28 mouse cellular contexts compared by ENCODE assay signal in the genomic region with DNA sequence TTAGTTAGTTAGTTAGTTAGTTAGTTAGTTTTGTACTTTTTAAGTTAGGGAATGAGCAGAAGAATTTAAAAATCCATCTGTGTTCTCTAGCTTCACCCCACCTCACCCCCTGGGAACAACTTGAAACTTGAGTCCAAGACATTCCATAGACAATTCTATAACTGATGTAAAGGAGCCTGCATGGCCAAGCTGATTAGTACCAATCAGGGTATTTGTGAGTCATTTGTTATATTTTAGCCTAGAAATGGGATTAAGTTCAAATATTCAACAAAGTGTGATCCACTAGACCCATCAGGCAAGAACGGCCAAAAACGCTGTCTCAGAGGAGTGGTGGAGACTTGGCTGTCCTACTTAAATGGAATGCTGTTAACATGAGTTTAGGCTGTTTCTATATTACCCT. TPM values are rescaled to one million over a fixed set of nuclear protein-coding genes. Genes with fewer than 3 reads are reported as not detected.
DNase-seq lines count a peak whose midpoint lies in the region; ATAC-seq and TF ChIP-seq lines count a peak whose summit lies in the region.
"Had no signal": no experiment of that assay in that cellular context is flagged by ENCODE, and none has a peak within 500 bp of the region (broad histone marks: within the 10 kb centered on the region; RNA-seq: fewer than 3 reads in every experiment).

No protein-coding gene starts in this region.

- H3K9ac ChIP-seq in lung, postnatal 0 days (replicated peaks; ENCODE audit: low read depth): no peak overlapping the region
- H3K9ac ChIP-seq: embryonic facial prominence, embryonic 12.5 days; forebrain, embryonic 12.5 days; forebrain, embryonic 15.5 days; heart, embryonic 12.5 days; heart, embryonic 15.5 days; hindbrain, embryonic 13.5 days; intestine, embryonic 15.5 days had no signal

- peak overlapping the region; percentile 60 for H3K27ac ChIP-seq in gastrocnemius, adult 2 months
- H3K27ac ChIP-seq in lung, postnatal 0 days (ENCODE audit: low read length): peak overlapping the region; percentile 0; the same call in 1 of the 2 replicates
- H3K27ac ChIP-seq: embryonic facial prominence, embryonic 12.5 days; forebrain, embryonic 12.5 days; forebrain, embryonic 15.5 days; heart, embryonic 15.5 days; hindbrain, embryonic 10.5 days; hindbrain, embryonic 13.5 days; intestine, embryonic 15.5 days had no signal

- no peaks in the 10 kb centered on the region for H3K36me3 ChIP-seq in lung, postnatal 0 days (ENCODE audit: insufficient read depth, low read length)
- H3K36me3 ChIP-seq: embryonic facial prominence, embryonic 12.5 days; forebrain, embryonic 12.5 days; forebrain, embryonic 15.5 days; heart, embryonic 12.5 days; heart, embryonic 15.5 days; hindbrain, embryonic 10.5 days; hindbrain, embryonic 13.5 days; intestine, embryonic 15.5 days had no signal

- no peak for DNase-seq in gastrocnemius, adult 2 months
- no peak for DNase-seq in gastrocnemius, postnatal 10 days
- peak; percentile 79 for DNase-seq in lung, postnatal 0 days (ENCODE audit: low spot score)
- no peak for DNase-seq in lung, postnatal 14 days
- DNase-seq in skeletal muscle tissue, adult 2 months (ENCODE audit: low read depth, low spot score): peak; percentile 58
- no peak for DNase-seq in right cerebral cortex, postnatal 36 days (ENCODE audit: low spot score in 2 of 2)
- DNase-seq: adrenal gland, adult 8-10 months; adrenal gland, postnatal 25 days; cerebellum, adult 18-20 months; cerebellum, adult 9-10 months; cerebellum, postnatal 14 days; heart, postnatal 10 days had no signal

- H3K4me3 ChIP-seq in gastrocnemius, adult 2 months: no peak overlapping the region
- no peak overlapping the region for H3K4me3 ChIP-seq in lung, postnatal 0 days (ENCODE audit: low read depth, low read length)
- H3K4me3 ChIP-seq: embryonic facial prominence, embryonic 12.5 days; erythroblast, embryonic 14.5 days; forebrain, embryonic 12.5 days; forebrain, embryonic 15.5 days; heart, embryonic 12.5 days; heart, embryonic 15.5 days; hindbrain, embryonic 10.5 days; hindbrain, embryonic 13.5 days; intestine, embryonic 15.5 days had no signal

- H3K9me3 ChIP-seq in lung, postnatal 0 days (ENCODE audit: low read length): no peaks in the 10 kb centered on the region
- H3K9me3 ChIP-seq: embryonic facial prominence, embryonic 12.5 days; forebrain, embryonic 12.5 days; forebrain, embryonic 15.5 days; heart, embryonic 12.5 days; heart, embryonic 15.5 days; hindbrain, embryonic 10.5 days; hindbrain, embryonic 13.5 days; intestine, embryonic 15.5 days had no signal

- H3K27me3 ChIP-seq in lung, postnatal 0 days (replicated peaks; ENCODE audit: insufficient read depth, low read length): no peaks in the 10 kb centered on the region
- H3K27me3 ChIP-seq: embryonic facial prominence, embryonic 12.5 days; forebrain, embryonic 12.5 days; forebrain, embryonic 15.5 days; heart, embryonic 12.5 days; heart, embryonic 15.5 days; hindbrain, embryonic 13.5 days; intestine, embryonic 15.5 days had no signal

- peaks cover 4% of the 10 kb centered on the region; the same call in 1 of the 2 replicates for H3K4me1 ChIP-seq in lung, postnatal 0 days (ENCODE audit: insufficient read depth, low read depth, low read length)
- H3K4me1 ChIP-seq: embryonic facial prominence, embryonic 12.5 days; forebrain, embryonic 12.5 days; forebrain, embryonic 15.5 days; heart, embryonic 12.5 days; heart, embryonic 15.5 days; hindbrain, embryonic 10.5 days; hindbrain, embryonic 13.5 days; intestine, embryonic 15.5 days had no signal

- peak; percentile 56; the same call in 1 of the 2 replicates for ATAC-seq in lung, postnatal 0 days
- ATAC-seq: CD4-positive, CD25-positive, alpha-beta regulatory T cell, adult 4 months; forebrain, embryonic 15.5 days; hindbrain, embryonic 16.5 days; intestine, embryonic 15.5 days had no signal

- no peak for TF ChIP-seq EP300 in lung, postnatal 0 days (IDR thresholded peaks at IDR 0.05)

- H3K4me2 ChIP-seq in lung, postnatal 0 days (replicated peaks; ENCODE audit: low read depth, low read length): no peak overlapping the region
- H3K4me2 ChIP-seq: embryonic facial prominence, embryonic 12.5 days; forebrain, embryonic 12.5 days; forebrain, embryonic 15.5 days; heart, embryonic 12.5 days; heart, embryonic 15.5 days; hindbrain, embryonic 13.5 days; intestine, embryonic 15.5 days had no signal

- TF ChIP-seq CTCF in gastrocnemius, adult 2 months (IDR thresholded peaks at IDR 0.05): no peak
- TF ChIP-seq CTCF in lung, postnatal 0 days (IDR thresholded peaks at IDR 0.05): no peak

- WGBS in lung, postnatal 0 days: 41% methylated on average over 2 of the region's 2 CpGs

- intact Hi-C loops in gastrocnemius, adult 2 months (cut with DNase I): no loop called here

RNA-seq across cellular contexts. Expression of gene Il22ra2, which starts 5.5 kb away (rescaled TPM):
- not detected for total RNA-seq in gastrocnemius, adult 2 months (2021)
- not detected for total RNA-seq in gastrocnemius, postnatal 10 days (2021)
- polyA plus RNA-seq in lung, postnatal 0 days (2015; fragmentation: Nextera tagmentation; extraction: Ambion mirVana): 0.05 and 0.12 TPM in 2 replicates
- total RNA-seq: adrenal gland, adult 8-10 months; adrenal gland, postnatal 25 days; gastrocnemius, postnatal 36 days; heart, postnatal 10 days; heart, postnatal 36 days; MEL had no signal
- polyA plus RNA-seq: brain, embryonic 14.5 days; C2C12; CD4-positive, CD25-positive, alpha-beta regulatory T cell, adult 4 months; embryonic facial prominence, embryonic 12.5 days; erythroblast, embryonic 14.5 days; forebrain, embryonic 12.5 days; forebrain, embryonic 15.5 days; heart, embryonic 12.5 days; heart, embryonic 15.5 days; hindbrain, embryonic 10.5 days; hindbrain, embryonic 13.5 days; hindbrain, embryonic 16.5 days; intestine, embryonic 15.5 days had no signal

RNA-seq across cellular contexts. Expression of gene Ifngr1, which starts 35.6 kb away (rescaled TPM):
- 10 to 100 TPM; 25.4 to 31.8 TPM for total RNA-seq in gastrocnemius, adult 2 months (2021)
- 10 to 100 TPM; 31.6 to 34.7 TPM for total RNA-seq in gastrocnemius, postnatal 10 days (2021)
- polyA plus RNA-seq in lung, postnatal 0 days (2015; fragmentation: Nextera tagmentation; extraction: Ambion mirVana): 138 and 159 TPM in 2 replicates

Comparison
In these comparisons a context has a peak if more than half of its experiments do, and no peak if none do; other contexts are left out.
1. DNase-seq: peak in lung, postnatal 0 days (single experiment) and skeletal muscle tissue, adult 2 months (single experiment); none in gastrocnemius, adult 2 months (single experiment), gastrocnemius, postnatal 10 days (single experiment), lung, postnatal 14 days (single experiment) and right cerebral cortex, postnatal 36 days (0 of 2).